ENCODE assay signal across 13 mouse cellular contexts in the genomic region with DNA sequence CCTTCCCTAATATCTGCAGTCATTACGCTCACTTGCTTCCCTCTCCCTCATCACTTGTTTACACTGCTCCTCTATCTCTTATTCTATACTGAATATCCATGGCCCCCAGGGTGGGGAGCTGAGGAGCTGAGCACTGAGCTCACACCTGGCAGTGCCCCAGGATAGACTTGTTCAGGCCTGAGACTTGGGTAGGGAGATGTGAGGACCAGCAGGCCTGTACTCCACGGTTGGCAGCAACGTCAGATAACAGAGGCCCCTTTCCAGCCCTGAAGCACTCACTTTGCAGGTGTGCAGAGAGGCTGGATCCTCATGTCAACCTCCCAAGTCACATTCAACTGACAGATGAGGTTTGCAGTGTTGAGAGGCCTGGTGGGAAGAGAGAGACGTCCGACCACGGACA. TPM values are rescaled to one million over a fixed set of nuclear protein-coding genes. Genes with fewer than 3 reads are reported as not detected.
DNase-seq lines count a peak whose midpoint lies in the region; ATAC-seq and TF ChIP-seq lines count a peak whose summit lies in the region.
"Had no signal": no experiment of that assay in that cellular context is flagged by ENCODE, and none has a peak within 500 bp of the region (broad histone marks: within the 10 kb centered on the region; RNA-seq: fewer than 3 reads in every experiment).

No protein-coding gene starts in this region.

- DNase-seq in kidney, postnatal 0 days (ENCODE audit: low spot score) = no peak
- DNase-seq in kidney, postnatal 10 days = no peak
- DNase-seq in embryonic facial prominence, embryonic 14.5 days (ENCODE audit: low spot score) = peak; percentile 88
- no peak for DNase-seq in gastrocnemius, adult 8-10 months (ENCODE audit: low spot score in 2 of 2)
- DNase-seq in frontal cortex, postnatal 14 days (ENCODE audit: low spot score in 2 of 2) = no peak
- DNase-seq: spleen, adult 18-20 months had no signal

- no peak overlapping the region for H3K4me2 ChIP-seq in forebrain, embryonic 15.5 days (replicated peaks)
- H3K4me2 ChIP-seq in forebrain, embryonic 12.5 days = no peak overlapping the region
- no peak overlapping the region for H3K4me2 ChIP-seq in kidney, postnatal 0 days (ENCODE audit: low read length)
- H3K4me2 ChIP-seq in embryonic facial prominence, embryonic 14.5 days (ENCODE audit: low read depth, low read length) = no peak overlapping the region
- H3K4me2 ChIP-seq in liver, embryonic 16.5 days (ENCODE audit: low read depth, low read length) = no peak overlapping the region

- H3K4me3 ChIP-seq in forebrain, embryonic 15.5 days = no peak overlapping the region
- no peak overlapping the region for H3K4me3 ChIP-seq in forebrain, embryonic 12.5 days (replicated peaks)
- no peak overlapping the region for H3K4me3 ChIP-seq in kidney, postnatal 0 days (replicated peaks; ENCODE audit: low read depth, low read length)
- no peak overlapping the region for H3K4me3 ChIP-seq in embryonic facial prominence, embryonic 14.5 days (ENCODE audit: low read depth, low read length)
- H3K4me3 ChIP-seq in liver, embryonic 16.5 days (ENCODE audit: low read depth, low read length) = no peak overlapping the region

- no peaks in the 10 kb centered on the region for H3K4me1 ChIP-seq in forebrain, embryonic 15.5 days
- no peaks in the 10 kb centered on the region for H3K4me1 ChIP-seq in forebrain, embryonic 12.5 days
- no peaks in the 10 kb centered on the region for H3K4me1 ChIP-seq in kidney, postnatal 0 days (replicated peaks; ENCODE audit: insufficient read depth, low read length)
- H3K4me1 ChIP-seq in embryonic facial prominence, embryonic 14.5 days (ENCODE audit: control insufficient read depth, insufficient read depth, low read length) = no peaks in the 10 kb centered on the region; the same call in 1 of the 2 replicates
- H3K4me1 ChIP-seq in liver, embryonic 16.5 days (ENCODE audit: control insufficient read depth, low read depth, low read length) = peaks cover 17% of the 10 kb centered on the region

- no peak overlapping the region for H3K27ac ChIP-seq in forebrain, embryonic 15.5 days (replicated peaks)
- no peak overlapping the region for H3K27ac ChIP-seq in forebrain, embryonic 12.5 days
- no peak overlapping the region for H3K27ac ChIP-seq in kidney, postnatal 0 days
- 0 out of 2 replicates have a peak overlapping the region, but pooled peaks have one; percentile 53 for H3K27ac ChIP-seq in embryonic facial prominence, embryonic 14.5 days (replicated peaks; ENCODE audit: low read depth, low read length)
- no peak overlapping the region for H3K27ac ChIP-seq in liver, embryonic 16.5 days (ENCODE audit: low read length)

- no peak for TF ChIP-seq CTCF in kidney, postnatal 0 days (IDR thresholded peaks at IDR 0.05; ENCODE audit: low read depth)

- 0 out of 2 replicates have a peak, but pooled peaks have one; percentile 6 for ATAC-seq in forebrain, embryonic 15.5 days (replicated peaks)
- no peak for ATAC-seq in forebrain, embryonic 12.5 days (ENCODE audit: low FRiP score)
- peak; percentile 16; the same call in 1 of the 2 replicates for ATAC-seq in kidney, postnatal 0 days (replicated peaks; ENCODE audit: low FRiP score, low read depth)
- ATAC-seq in embryonic facial prominence, embryonic 14.5 days (ENCODE audit: low read depth) = peak; percentile 92
- 0 out of 2 replicates have a peak, but pooled peaks have one; percentile 31 for ATAC-seq in liver, embryonic 16.5 days (ENCODE audit: low read depth)

- H3K27me3 ChIP-seq in forebrain, embryonic 15.5 days = no peaks in the 10 kb centered on the region
- no peaks in the 10 kb centered on the region for H3K27me3 ChIP-seq in forebrain, embryonic 12.5 days
- no peaks in the 10 kb centered on the region for H3K27me3 ChIP-seq in kidney, postnatal 0 days (ENCODE audit: insufficient read depth, low read length)
- H3K27me3 ChIP-seq in embryonic facial prominence, embryonic 14.5 days (replicated peaks; ENCODE audit: control insufficient read depth, insufficient read depth, low read length) = no peaks in the 10 kb centered on the region
- no peaks in the 10 kb centered on the region for H3K27me3 ChIP-seq in liver, embryonic 16.5 days (ENCODE audit: control insufficient read depth, insufficient read depth, low read depth, low read length)

- H3K9ac ChIP-seq in forebrain, embryonic 15.5 days (replicated peaks) = no peak overlapping the region
- no peak overlapping the region for H3K9ac ChIP-seq in forebrain, embryonic 12.5 days
- H3K9ac ChIP-seq in kidney, postnatal 0 days (ENCODE audit: low read depth, low read length) = no peak overlapping the region
- H3K9ac ChIP-seq in embryonic facial prominence, embryonic 14.5 days (ENCODE audit: low read depth, low read length) = no peak overlapping the region
- no peak overlapping the region; the same call in 1 of the 2 replicates for H3K9ac ChIP-seq in liver, embryonic 16.5 days (ENCODE audit: low read depth, low read length)

- H3K36me3 ChIP-seq in forebrain, embryonic 15.5 days = peaks cover 5% of the 10 kb centered on the region; the same call in 1 of the 2 replicates
- H3K36me3 ChIP-seq in forebrain, embryonic 12.5 days (replicated peaks) = peaks cover 16% of the 10 kb centered on the region
- peaks cover 4% of the 10 kb centered on the region; the same call in 1 of the 2 replicates for H3K36me3 ChIP-seq in kidney, postnatal 0 days (ENCODE audit: insufficient read depth, low read length)
- peaks cover 22% of the 10 kb centered on the region for H3K36me3 ChIP-seq in embryonic facial prominence, embryonic 14.5 days (ENCODE audit: control insufficient read depth, insufficient read depth, low read length)
- H3K36me3 ChIP-seq in liver, embryonic 16.5 days (ENCODE audit: control insufficient read depth, insufficient read depth) = peaks cover 21% of the 10 kb centered on the region; the same call in 1 of the 2 replicates

- WGBS in forebrain, embryonic 15.5 days = 76% methylated on average over 6 of the region's 6 CpGs
- 78% methylated on average over 6 of the region's 6 CpGs for WGBS in forebrain, embryonic 12.5 days
- 52% methylated on average over 6 of the region's 6 CpGs for WGBS in kidney, postnatal 0 days
- WGBS in embryonic facial prominence, embryonic 14.5 days = 54% methylated on average over 6 of the region's 6 CpGs
- WGBS in liver, embryonic 16.5 days (ENCODE audit: insufficient replicate concordance) = 59% methylated on average over 6 of the region's 6 CpGs

- no peaks in the 10 kb centered on the region for H3K9me3 ChIP-seq in forebrain, embryonic 15.5 days
- no peaks in the 10 kb centered on the region for H3K9me3 ChIP-seq in forebrain, embryonic 12.5 days
- no peaks in the 10 kb centered on the region for H3K9me3 ChIP-seq in kidney, postnatal 0 days (replicated peaks; ENCODE audit: low read length)
- H3K9me3 ChIP-seq in embryonic facial prominence, embryonic 14.5 days (ENCODE audit: control insufficient read depth, low read length) = no peaks in the 10 kb centered on the region
- no peaks in the 10 kb centered on the region for H3K9me3 ChIP-seq in liver, embryonic 16.5 days (replicated peaks; ENCODE audit: control insufficient read depth, low read length)

RNA-seq across cellular contexts. Expression of gene Calm5, which starts 23.2 kb away (rescaled TPM):
- not detected in 2 replicates for polyA plus RNA-seq in forebrain, embryonic 15.5 days (2015; fragmentation: Nextera tagmentation; extraction: Ambion mirVana)
- not detected in 2 replicates for polyA plus RNA-seq in forebrain, embryonic 12.5 days (2016; fragmentation: Nextera tagmentation; extraction: Ambion mirVana)
- not detected in 2 replicates for polyA plus RNA-seq in kidney, postnatal 0 days (2015; fragmentation: Nextera tagmentation; extraction: Ambion mirVana)
- 0.58 and 0.74 TPM in 2 replicates for polyA plus RNA-seq in embryonic facial prominence, embryonic 14.5 days (2014; fragmentation: Nextera tagmentation; extraction: Ambion mirVana)
- not detected in 2 replicates for polyA plus RNA-seq in liver, embryonic 16.5 days (2015; fragmentation: Nextera tagmentation; extraction: Ambion mirVana)
- total RNA-seq in gastrocnemius, adult 8-10 months (2022) = not detected
- total RNA-seq: left cerebral cortex, postnatal 4 days; midbrain, postnatal 0 days had no signal
- polyA plus RNA-seq: heart, postnatal 0 days; large intestine, adult 2 months; midbrain, postnatal 0 days had no signal

RNA-seq across cellular contexts. Expression of gene Calm4, which starts 39.6 kb away (rescaled TPM):
- not detected in 2 replicates for polyA plus RNA-seq in forebrain, embryonic 15.5 days (2015; fragmentation: Nextera tagmentation; extraction: Ambion mirVana)
- not detected in 2 replicates for polyA plus RNA-seq in forebrain, embryonic 12.5 days (2016; fragmentation: Nextera tagmentation; extraction: Ambion mirVana)
- not detected in 2 replicates for polyA plus RNA-seq in kidney, postnatal 0 days (2015; fragmentation: Nextera tagmentation; extraction: Ambion mirVana)
- 25.4 and 99.1 TPM in 2 replicates for polyA plus RNA-seq in embryonic facial prominence, embryonic 14.5 days (2014; fragmentation: Nextera tagmentation; extraction: Ambion mirVana)
- polyA plus RNA-seq in liver, embryonic 16.5 days (2015; fragmentation: Nextera tagmentation; extraction: Ambion mirVana) = not detected in 2 replicates
- 1 to 10 TPM in 2 of 4 experiments, not detected in 2; 1.1 to 2.2 TPM for total RNA-seq in gastrocnemius, adult 8-10 months (2022)
- total RNA-seq: left cerebral cortex, postnatal 4 days had no signal
- polyA plus RNA-seq: heart, postnatal 0 days; large intestine, adult 2 months; midbrain, postnatal 0 days had no signal

RNA-seq across cellular contexts. Expression of gene Net1, which starts 40.8 kb away (rescaled TPM):
- polyA plus RNA-seq in forebrain, embryonic 15.5 days (2015; fragmentation: Nextera tagmentation; extraction: Ambion mirVana) = 14.1 and 17.1 TPM in 2 replicates
- 49.2 and 55.7 TPM in 2 replicates for polyA plus RNA-seq in forebrain, embryonic 12.5 days (2016; fragmentation: Nextera tagmentation; extraction: Ambion mirVana)
- polyA plus RNA-seq in kidney, postnatal 0 days (2015; fragmentation: Nextera tagmentation; extraction: Ambion mirVana) = 46.0 and 52.4 TPM in 2 replicates
- polyA plus RNA-seq in embryonic facial prominence, embryonic 14.5 days (2014; fragmentation: Nextera tagmentation; extraction: Ambion mirVana) = 82.0 and 94.5 TPM in 2 replicates
- 57.6 and 59.3 TPM in 2 replicates for polyA plus RNA-seq in liver, embryonic 16.5 days (2015; fragmentation: Nextera tagmentation; extraction: Ambion mirVana)
- total RNA-seq in gastrocnemius, adult 8-10 months (2022) = 10 to 100 TPM; 35.0 to 54.8 (median 44.8) TPM

RNA-seq across cellular contexts. Expression of gene Tubal3, which starts 40.9 kb away (rescaled TPM):
- not detected in 2 replicates for polyA plus RNA-seq in forebrain, embryonic 15.5 days (2015; fragmentation: Nextera tagmentation; extraction: Ambion mirVana)
- not detected in 2 replicates for polyA plus RNA-seq in forebrain, embryonic 12.5 days (2016; fragmentation: Nextera tagmentation; extraction: Ambion mirVana)
- not detected in 2 replicates for polyA plus RNA-seq in kidney, postnatal 0 days (2015; fragmentation: Nextera tagmentation; extraction: Ambion mirVana)
- polyA plus RNA-seq in embryonic facial prominence, embryonic 14.5 days (2014; fragmentation: Nextera tagmentation; extraction: Ambion mirVana) = 0.08 TPM in 1 of 2 replicates, not detected in the other
- 0.30 TPM in 1 of 2 replicates, not detected in the other for polyA plus RNA-seq in liver, embryonic 16.5 days (2015; fragmentation: Nextera tagmentation; extraction: Ambion mirVana)
- not detected for total RNA-seq in gastrocnemius, adult 8-10 months (2022)
- total RNA-seq: left cerebral cortex, postnatal 4 days; midbrain, postnatal 0 days had no signal
- polyA plus RNA-seq: heart, postnatal 0 days; midbrain, postnatal 0 days had no signal

Comparison
In these comparisons a context has a peak if more than half of its experiments do, and no peak if none do; other contexts are left out.
1. RNA of gene Calm4, which starts 39.6 kb away (polyA plus RNA-seq): 25.4 to 99.1 TPM in embryonic facial prominence, embryonic 14.5 days; not detected in liver, embryonic 16.5 days, not detected in forebrain, embryonic 15.5 days, not detected in forebrain, embryonic 12.5 days and not detected in kidney, postnatal 0 days; every median in the first group is over 10 times any median in the second.